Mouse (Mus musculus) skeletal muscle tissue, adult 2 months (tissue): ENCODE results near the gene Parvb.

Experiments
- DNase-seq: peaks from one replicate; pipeline ENCODE4 v3.0.0-alpha.2; 2012; ENCODE audit warnings: low read depth, low spot score

The Parvb gene

GRCm38 (mm10) chr15:84293590-84293989 lies 61.7 kb downstream of the Parvb start:
- no peak for DNase-seq

DNA sequence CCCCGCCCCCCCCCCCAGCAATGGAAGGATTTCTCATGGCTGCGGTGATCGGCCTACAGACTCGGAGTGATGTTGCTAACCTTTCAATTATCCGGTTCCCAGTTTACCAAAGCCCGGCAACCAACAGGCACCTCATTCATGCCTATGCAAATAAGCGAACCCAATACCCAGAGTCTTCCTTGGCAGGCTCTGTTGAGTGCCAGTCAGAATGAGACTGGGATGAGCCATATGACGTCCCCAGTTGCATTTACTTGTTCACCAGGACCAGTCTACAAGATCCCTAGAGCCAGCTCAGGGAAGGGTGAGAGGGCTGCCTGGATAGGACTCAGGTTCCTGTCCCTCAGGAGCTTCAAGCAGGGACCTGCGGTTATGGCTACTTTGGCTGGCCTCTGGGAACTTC lies 62.5 kb downstream of the Parvb start:
- DNase-seq = no peak

- no peak for DNase-seq
Measured at GRCm38 (mm10) chr15:84295225-84295624, 63.4 kb downstream of the Parvb start.

DNA sequence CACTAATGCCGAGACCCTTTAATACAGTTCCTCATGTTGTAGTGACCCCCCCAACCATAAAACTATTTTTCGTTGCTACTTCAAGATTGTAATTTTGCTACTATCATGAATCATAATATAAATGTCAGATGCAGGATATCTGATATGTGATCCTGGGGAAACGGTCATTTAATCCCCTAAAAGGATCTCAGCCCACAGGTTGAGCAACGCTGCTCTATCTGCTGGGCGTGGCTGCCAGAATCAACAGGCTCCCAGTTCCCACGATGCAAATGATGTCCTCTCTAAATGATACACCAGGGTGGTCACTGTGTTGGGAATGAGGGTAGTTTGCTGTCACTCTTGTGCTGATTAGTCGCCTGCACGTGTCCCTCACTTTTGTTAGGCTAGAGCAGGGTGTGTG lies 65.6 kb downstream of the Parvb start:
- no peak for DNase-seq

DNA sequence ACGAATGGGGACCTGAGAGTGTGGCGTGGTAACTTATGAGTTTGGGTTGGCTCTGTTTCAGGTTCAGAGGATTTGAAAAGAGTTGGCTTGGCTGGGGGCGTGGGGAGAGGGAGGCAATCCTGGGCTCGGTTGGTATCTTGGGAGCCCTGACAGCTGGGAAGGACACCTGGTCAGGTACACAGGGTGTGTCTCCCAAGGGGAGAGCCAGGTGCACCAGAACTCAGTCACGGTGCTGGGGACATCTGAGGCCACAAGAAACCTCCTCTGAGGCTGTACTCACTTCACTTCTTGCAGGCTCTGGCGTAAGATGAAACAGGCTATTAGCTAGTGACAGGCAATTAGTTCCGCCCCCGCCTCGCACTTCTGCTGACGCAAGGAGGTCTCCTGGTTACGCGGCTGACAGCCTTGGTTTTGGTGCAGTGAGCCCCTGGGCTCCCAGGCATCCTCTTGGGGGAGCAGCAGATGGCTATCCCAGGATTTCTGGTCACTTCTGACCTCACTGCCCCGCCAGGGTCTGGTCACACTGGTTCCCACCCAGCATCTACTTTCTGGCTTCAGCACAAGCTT lies 67.0 kb downstream of the Parvb start:
- DNase-seq = no peak

DNA sequence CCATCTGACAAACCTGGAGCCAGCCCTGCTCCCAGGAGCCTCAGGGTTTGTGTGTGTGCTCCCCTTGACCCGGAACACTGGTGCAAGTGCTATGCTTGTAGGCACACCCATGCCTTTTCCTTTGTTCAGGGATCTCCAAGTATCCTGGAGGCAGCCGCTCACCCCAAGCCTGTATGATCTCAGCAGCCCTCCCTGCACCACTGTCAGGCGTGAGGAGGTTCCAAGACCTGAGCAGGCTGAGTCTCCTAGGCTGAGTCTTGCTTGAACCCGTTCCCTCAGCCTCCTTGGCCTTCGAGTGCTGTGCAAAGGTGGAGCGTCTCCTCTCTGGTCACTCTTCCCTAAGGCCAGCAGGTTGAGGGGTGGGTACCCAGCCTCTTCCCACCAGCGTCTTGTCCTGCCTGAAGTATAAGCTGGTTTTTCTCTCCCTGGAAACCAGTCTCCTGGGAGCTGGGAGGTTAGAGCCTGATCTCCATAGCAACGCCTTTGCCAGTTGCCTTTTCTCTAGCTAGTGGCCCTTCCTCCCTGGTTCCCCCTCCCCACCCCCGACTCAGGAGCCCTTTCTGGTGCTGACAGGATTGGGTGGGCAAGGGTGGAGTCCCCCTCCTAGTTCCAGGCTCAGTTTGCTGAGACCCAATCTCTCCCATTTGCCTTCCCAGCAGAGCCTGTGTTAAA lies 68.0 kb downstream of the Parvb start:
- DNase-seq = no peak

DNA sequence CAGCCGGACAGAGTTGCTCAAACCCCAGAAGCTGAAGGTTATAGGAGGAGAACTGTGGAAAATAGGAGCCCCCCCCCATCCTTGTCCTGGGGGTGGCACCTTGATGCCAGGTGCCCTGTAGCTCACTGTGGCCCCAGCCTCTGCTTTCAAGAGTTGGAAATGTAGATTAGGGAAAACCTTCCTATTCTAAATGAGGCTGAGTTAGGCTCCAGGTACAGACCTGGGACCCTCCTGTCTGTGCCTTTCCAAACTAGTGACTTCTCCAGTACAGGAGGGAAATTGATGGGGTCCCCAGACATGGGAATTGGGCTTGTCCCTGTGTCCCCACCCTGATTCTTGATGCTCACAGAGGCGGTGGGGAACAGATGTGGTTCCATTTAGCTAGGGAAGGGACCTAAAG lies 68.7 kb downstream of the Parvb start:
- DNase-seq = no peak

DNA sequence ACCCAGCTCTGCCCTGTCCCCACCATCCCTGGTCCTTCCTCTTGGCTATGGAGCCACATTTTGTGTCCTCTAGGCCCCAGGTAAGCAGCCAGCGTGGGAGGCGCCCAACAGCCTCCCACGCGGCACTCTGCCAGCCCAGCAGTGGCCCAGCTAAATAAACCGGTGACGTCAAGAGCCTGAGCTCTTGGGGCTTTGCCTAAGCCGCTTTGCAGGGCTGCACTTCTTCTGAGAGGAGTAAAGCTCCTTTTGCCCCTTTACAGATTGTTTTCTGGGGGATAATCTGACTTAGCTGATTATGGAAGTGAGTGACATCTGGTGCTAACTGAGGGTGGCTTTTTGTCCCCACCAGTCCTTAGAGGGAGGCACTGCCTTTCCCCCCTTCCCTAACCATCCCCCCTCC lies 69.2 kb downstream of the Parvb start:
- DNase-seq = peak; percentile 46

DNA sequence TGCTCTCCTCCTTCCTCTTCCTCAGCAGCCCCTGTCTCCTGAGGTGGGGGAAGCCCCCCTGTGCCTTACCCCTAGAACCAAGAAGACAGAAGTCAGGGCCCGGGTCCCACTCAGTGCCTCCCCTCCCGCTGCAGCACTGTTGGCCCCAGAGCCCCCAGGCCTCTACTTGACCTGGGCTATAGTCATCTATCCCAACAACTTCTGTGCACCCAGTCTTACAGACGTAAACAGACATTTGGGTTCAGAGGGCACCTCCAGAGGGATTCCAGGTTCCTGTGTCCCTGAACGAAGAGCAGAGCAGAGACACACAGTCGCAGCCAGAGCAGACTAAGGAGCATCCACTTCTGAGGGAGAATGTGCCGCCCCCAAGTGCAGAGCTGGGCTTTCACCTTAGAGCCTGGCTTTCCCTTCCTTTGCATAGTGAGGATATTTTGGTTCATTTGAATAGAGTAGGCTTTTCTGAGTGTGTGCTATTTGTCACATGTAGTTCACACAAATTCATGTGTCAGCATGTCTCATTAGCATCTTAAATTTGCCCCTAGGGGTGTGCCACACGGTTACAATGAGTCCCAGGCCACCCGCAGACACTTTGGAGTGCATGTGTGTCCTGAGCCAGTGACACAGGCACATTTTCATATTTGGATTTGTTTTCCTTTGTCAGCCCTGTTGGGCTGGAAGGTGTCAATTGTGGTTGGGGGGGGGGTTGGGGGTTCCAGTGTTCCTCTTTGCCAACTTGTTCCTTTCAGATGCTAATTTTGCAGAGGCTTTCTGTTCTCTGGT lies 70.0 kb downstream of the Parvb start:
- no peak for DNase-seq

DNA sequence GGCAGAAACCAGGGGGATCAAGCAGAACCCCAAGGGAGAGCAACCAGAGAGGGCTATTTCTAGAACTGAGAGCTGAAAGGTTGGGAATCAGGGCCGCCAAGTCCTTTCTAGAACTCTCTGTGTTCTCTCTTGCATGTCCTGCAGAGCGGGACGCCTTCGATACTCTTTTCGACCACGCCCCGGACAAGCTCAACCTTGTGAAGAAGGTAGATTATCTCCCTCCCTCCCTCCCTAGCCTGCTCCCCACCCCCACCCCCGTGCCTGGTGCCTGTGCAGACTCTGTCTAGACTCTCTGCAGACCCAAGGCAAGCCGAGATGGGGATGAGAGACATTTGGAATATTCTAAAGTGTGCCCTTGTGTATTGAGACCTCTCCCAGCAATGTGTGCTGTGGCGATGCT lies 71.4 kb downstream of the Parvb start:
- no peak for DNase-seq

DNA sequence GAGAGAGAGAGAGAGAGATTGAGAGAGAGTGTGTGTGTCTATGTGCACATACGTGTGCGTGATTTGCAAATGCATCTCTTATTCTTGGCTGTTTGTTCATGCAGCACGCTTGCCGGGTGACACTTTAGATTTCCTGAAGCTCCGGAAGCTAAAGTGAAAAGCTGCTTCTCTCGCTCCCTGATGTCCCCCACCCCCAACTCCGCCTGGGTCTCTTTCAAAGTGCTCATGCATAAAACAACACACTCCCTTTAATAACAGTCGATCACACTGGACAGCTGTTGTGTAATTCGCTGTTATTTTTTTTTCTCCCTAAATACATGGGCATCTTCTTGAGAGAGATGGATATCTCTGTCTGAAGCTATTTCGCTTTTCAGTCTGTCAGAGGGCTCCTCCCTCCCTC lies 73.5 kb downstream of the Parvb start:
- no peak for DNase-seq

GRCm38 (mm10) chr15:84310271-84310670 lies 78.4 kb downstream of the Parvb start:
- DNase-seq = no peak

DNA sequence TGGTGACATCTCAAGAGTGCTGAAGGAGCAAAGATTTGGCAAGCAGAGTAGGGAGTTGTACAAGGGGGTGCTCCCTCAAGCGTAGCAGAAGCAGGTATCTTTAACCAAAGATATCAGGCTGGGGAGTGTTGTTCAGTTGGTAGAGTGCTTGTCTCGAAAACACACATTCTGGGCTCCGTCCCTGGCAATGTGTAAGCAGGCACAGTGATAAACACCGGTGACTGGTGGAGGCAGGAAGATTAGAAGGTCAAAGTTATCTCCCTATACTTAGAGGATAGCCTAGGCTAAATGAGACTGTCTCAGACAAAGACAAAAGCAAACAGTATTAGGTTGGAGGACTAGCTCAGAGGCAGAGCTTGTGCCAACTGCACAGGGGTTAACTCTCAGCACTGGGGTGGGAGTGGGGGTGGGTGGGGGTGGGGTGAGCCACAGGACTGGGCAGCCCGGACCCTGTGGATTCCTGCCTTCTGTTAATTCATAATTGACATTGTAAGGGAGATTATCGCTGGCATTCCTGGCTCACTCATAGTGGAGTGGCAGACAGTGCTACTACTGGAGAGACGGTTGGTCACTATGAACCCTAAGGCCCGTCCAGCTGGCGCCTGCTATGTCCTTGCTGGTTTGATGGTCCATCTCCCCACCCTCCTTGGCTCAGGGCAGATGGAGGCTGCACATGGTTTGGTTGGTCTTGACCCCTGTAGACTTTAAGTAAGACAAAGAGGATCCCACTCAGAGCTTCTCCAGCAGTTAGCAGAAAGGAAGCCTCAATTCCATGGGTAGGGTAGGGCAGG lies 79.6 kb downstream of the Parvb start:
- DNase-seq = no peak

- peak; percentile 34 for DNase-seq
Measured at GRCm38 (mm10) chr15:84312878-84313565, 81.2 kb downstream of the Parvb start.

- no peak for DNase-seq
Measured at GRCm38 (mm10) chr15:84313566-84313878, 81.7 kb downstream of the Parvb start.

DNA sequence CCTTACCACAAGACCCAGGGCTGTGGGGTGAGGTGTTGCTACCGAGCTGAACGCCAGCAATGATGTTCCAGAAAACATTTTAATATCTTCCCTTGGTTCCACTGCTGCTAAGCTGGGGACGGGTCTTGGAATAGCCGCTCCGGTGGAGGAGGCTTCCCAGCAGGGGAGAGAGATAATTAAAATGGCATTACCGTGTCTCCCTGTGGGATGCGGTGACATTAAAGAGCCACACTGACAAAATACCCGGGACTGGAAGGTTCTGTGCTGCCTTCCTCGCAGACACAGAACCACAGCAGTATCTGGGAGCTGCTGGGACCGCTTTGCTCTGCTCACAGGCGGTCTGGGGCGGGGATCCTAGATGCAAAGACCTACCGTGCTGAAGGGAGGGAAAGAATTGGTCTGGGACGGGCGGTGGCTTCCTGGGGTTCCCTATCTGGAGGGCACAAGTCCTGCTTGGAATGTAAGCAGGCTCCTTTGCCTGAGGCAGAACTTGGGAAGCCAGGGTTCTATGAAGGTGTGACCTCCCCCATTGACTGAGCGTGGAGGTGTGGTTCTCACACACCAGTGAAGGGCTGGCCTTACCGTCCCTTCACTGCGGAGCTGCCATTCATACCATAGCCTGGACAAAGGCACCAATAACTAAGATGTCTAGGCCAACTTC lies 82.7 kb downstream of the Parvb start:
- DNase-seq = no peak

GRCm38 (mm10) chr15:84315276-84316046 lies 83.6 kb downstream of the Parvb start:
- DNase-seq = no peak

- DNase-seq = no peak
Measured at GRCm38 (mm10) chr15:84319393-84319792, 87.5 kb downstream of the Parvb start.

GRCm38 (mm10) chr15:84321544-84322174 lies 89.8 kb downstream of the Parvb start:
- DNase-seq = no peak
